Comparison of ENCODE assay signal across 8 mouse cellular contexts in the genomic region with DNA sequence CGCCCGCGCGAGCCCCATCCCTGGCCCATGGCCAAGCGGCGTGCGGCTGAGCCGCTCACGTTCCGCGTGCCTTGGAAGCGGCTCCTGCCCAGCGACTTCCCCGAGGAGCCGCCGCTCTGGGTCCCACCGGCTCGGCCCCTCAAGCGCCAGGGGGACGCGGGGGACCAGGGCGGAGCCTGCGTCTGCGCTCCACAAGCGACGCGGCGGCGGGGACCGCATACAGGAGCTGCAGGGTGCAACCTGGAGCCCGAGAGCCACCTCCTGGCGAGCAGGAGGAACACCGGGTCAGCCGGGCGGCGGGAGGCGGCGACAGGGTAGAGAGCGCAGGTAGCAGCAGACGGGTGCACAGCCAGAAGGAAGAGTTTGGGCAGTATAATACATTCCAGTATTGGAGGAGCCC. TPM values are rescaled to one million over a fixed set of nuclear protein-coding genes. Genes with fewer than 3 reads are reported as not detected.
A peak's percentile ranks its signal among the peaks of the same experiment; 100 is the strongest.
DNase-seq lines count a peak whose midpoint lies in the region; ATAC-seq and TF ChIP-seq lines count a peak whose summit lies in the region.

No protein-coding gene starts in this region.

- no peak for TF ChIP-seq POLR2A in ES-Bruce4 (IDR thresholded peaks at IDR 0.05; ENCODE audit: insufficient read depth, low read length)

- H3K27ac ChIP-seq in ES-Bruce4 (ENCODE audit: insufficient read depth, low read length): no peak overlapping the region
- H3K27ac ChIP-seq in forebrain, embryonic 14.5 days (ENCODE audit: low read depth, low read length): no peak overlapping the region
- no peak overlapping the region for H3K27ac ChIP-seq in liver, postnatal 0 days (ENCODE audit: low read depth)
- H3K27ac ChIP-seq in neural tube, embryonic 14.5 days (ENCODE audit: low read depth, low read length): no peak overlapping the region

- TF ChIP-seq CTCF in ES-Bruce4 (IDR thresholded peaks at IDR 0.05; ENCODE audit: low read depth, low read length): peak; percentile 68
- TF ChIP-seq CTCF in liver, postnatal 0 days (IDR thresholded peaks at IDR 0.05; ENCODE audit: low read depth): peak; percentile 87

- under 1% methylated on average over 40 of the region's 40 CpGs for WGBS in forebrain, embryonic 14.5 days
- WGBS in liver, postnatal 0 days (ENCODE audit: insufficient replicate concordance): 2% methylated on average over 40 of the region's 40 CpGs
- 1% methylated on average over 40 of the region's 40 CpGs for WGBS in neural tube, embryonic 14.5 days

- intact Hi-C loops in heart, postnatal 25 days (cut with DNase I): no loop called here

- H3K9ac ChIP-seq in ES-Bruce4 (ENCODE audit: low read depth, poor library complexity, severe bottlenecking): peak overlapping the region; percentile 34; the same call in 1 of the 2 replicates
- peak overlapping the region; percentile 63 for H3K9ac ChIP-seq in forebrain, embryonic 14.5 days (ENCODE audit: low read length)
- H3K9ac ChIP-seq in liver, postnatal 0 days (replicated peaks): peak overlapping the region; percentile 61
- H3K9ac ChIP-seq in neural tube, embryonic 14.5 days (replicated peaks; ENCODE audit: low read depth, low read length): peak overlapping the region; percentile 52

- no peaks in the 10 kb centered on the region for H3K36me3 ChIP-seq in ES-Bruce4 (ENCODE audit: control insufficient read depth, insufficient read depth, low read length, poor library complexity, severe bottlenecking)
- H3K36me3 ChIP-seq in forebrain, embryonic 14.5 days (ENCODE audit: control insufficient read depth, insufficient read depth, low read length): no peaks in the 10 kb centered on the region
- H3K36me3 ChIP-seq in liver, postnatal 0 days (replicated peaks; ENCODE audit: insufficient read depth, low read length): no peaks in the 10 kb centered on the region
- H3K36me3 ChIP-seq in neural tube, embryonic 14.5 days (ENCODE audit: control insufficient read depth, insufficient read depth, low read length): no peaks in the 10 kb centered on the region

- TF ChIP-seq EP300 in ES-Bruce4 (IDR thresholded peaks at IDR 0.05; ENCODE audit: insufficient read depth, low read depth, low read length): 0 out of 2 replicates have a peak, but pooled peaks have one; percentile 6
- TF ChIP-seq EP300 in liver, postnatal 0 days (IDR thresholded peaks at IDR 0.05; ENCODE audit: low read depth): no peak

- peak; percentile 97 for ATAC-seq in forebrain, embryonic 14.5 days
- peak; percentile 96 for ATAC-seq in liver, postnatal 0 days
- peak; percentile 95 for ATAC-seq in neural tube, embryonic 14.5 days (ENCODE audit: low read depth)

- no peaks in the 10 kb centered on the region for H3K9me3 ChIP-seq in ES-Bruce4 (replicated peaks; ENCODE audit: control insufficient read depth, insufficient read depth, low read length, poor library complexity, severe bottlenecking)
- H3K9me3 ChIP-seq in forebrain, embryonic 14.5 days (replicated peaks; ENCODE audit: control insufficient read depth, low read length): no peaks in the 10 kb centered on the region
- H3K9me3 ChIP-seq in liver, postnatal 0 days (ENCODE audit: low read length): no peaks in the 10 kb centered on the region
- no peaks in the 10 kb centered on the region for H3K9me3 ChIP-seq in neural tube, embryonic 14.5 days (ENCODE audit: control insufficient read depth, low read length)

- peak; percentile 55 for DNase-seq in cerebellum, adult 11 months
- DNase-seq in forebrain, embryonic 14.5 days (ENCODE audit: low spot score): peak; percentile 79
- peak; percentile 13 for DNase-seq in heart, postnatal 25 days (ENCODE audit: low spot score)
- peak; percentile 54 for DNase-seq in layer of hippocampus, adult 11-12 months (ENCODE audit: low spot score)
- peak; percentile 85 for DNase-seq in liver, postnatal 0 days
- DNase-seq in telencephalon, adult 2 months (ENCODE audit: low read depth, low spot score): peak; percentile 18

- H3K4me1 ChIP-seq in ES-Bruce4 (ENCODE audit: control insufficient read depth, insufficient read depth, low read length): no peaks in the 10 kb centered on the region
- no peaks in the 10 kb centered on the region for H3K4me1 ChIP-seq in forebrain, embryonic 14.5 days (ENCODE audit: control insufficient read depth, insufficient read depth, low read length)
- H3K4me1 ChIP-seq in liver, postnatal 0 days (ENCODE audit: insufficient read depth): no peaks in the 10 kb centered on the region
- H3K4me1 ChIP-seq in neural tube, embryonic 14.5 days (ENCODE audit: control insufficient read depth, insufficient read depth, low read length): no peaks in the 10 kb centered on the region

- peak overlapping the region; percentile 74 for H3K4me2 ChIP-seq in forebrain, embryonic 14.5 days (ENCODE audit: low read length)
- H3K4me2 ChIP-seq in liver, postnatal 0 days (ENCODE audit: low read depth, low read length): peak overlapping the region; percentile 83
- peak overlapping the region; percentile 68 for H3K4me2 ChIP-seq in neural tube, embryonic 14.5 days (ENCODE audit: low read depth, low read length)

- H3K4me3 ChIP-seq in ES-Bruce4 (ENCODE audit: low read depth, low read length): peak overlapping the region; percentile 59
- H3K4me3 ChIP-seq in forebrain, embryonic 14.5 days (ENCODE audit: low read depth, low read length): peak overlapping the region; percentile 42
- peak overlapping the region; percentile 58 for H3K4me3 ChIP-seq in liver, postnatal 0 days (ENCODE audit: low read depth, low read length)
- peak overlapping the region; percentile 37 for H3K4me3 ChIP-seq in neural tube, embryonic 14.5 days (ENCODE audit: low read depth, low read length)

- H3K27me3 ChIP-seq in ES-Bruce4 (ENCODE audit: control insufficient read depth, insufficient read depth, low read length, poor library complexity, severe bottlenecking): no peaks in the 10 kb centered on the region
- H3K27me3 ChIP-seq in forebrain, embryonic 14.5 days (replicated peaks; ENCODE audit: control insufficient read depth, insufficient read depth, low read length): 0 out of 2 replicates have a peak, but pooled peaks cover 6% of the 10 kb centered on the region
- peaks cover 17% of the 10 kb centered on the region; the same call in 1 of the 2 replicates for H3K27me3 ChIP-seq in liver, postnatal 0 days (ENCODE audit: insufficient read depth, low read length)
- no peaks in the 10 kb centered on the region for H3K27me3 ChIP-seq in neural tube, embryonic 14.5 days (ENCODE audit: control insufficient read depth, insufficient read depth, low read length)

RNA-seq across cellular contexts. Expression of a gene that starts 11.5 kb away (rescaled TPM):
- 0.64 TPM in 1 of 2 replicates, not detected in the other for polyA plus RNA-seq in ES-Bruce4 (2011; ENCODE audit: insufficient read depth, insufficient read length, low read depth, missing spikeins)
- not detected in 2 replicates for polyA plus RNA-seq in forebrain, embryonic 14.5 days (2014; fragmentation: Nextera tagmentation; extraction: Ambion mirVana)
- total RNA-seq in heart, postnatal 25 days (2021): not detected
- not detected in 2 replicates for polyA plus RNA-seq in liver, postnatal 0 days (2015; fragmentation: Nextera tagmentation; extraction: Ambion mirVana)
- polyA plus RNA-seq in neural tube, embryonic 14.5 days (2014; fragmentation: Nextera tagmentation; extraction: Ambion mirVana): 0.22 and 0.58 TPM in 2 replicates

RNA-seq across cellular contexts. Expression of a gene that starts 28.2 kb away (rescaled TPM):
- 3.1 and 3.3 TPM in 2 replicates for polyA plus RNA-seq in ES-Bruce4 (2011; ENCODE audit: insufficient read depth, insufficient read length, low read depth, missing spikeins)
- polyA plus RNA-seq in forebrain, embryonic 14.5 days (2014; fragmentation: Nextera tagmentation; extraction: Ambion mirVana): 22.7 and 27.0 TPM in 2 replicates
- total RNA-seq in heart, postnatal 25 days (2021): 1 to 10 TPM; 1.4 to 1.8 TPM
- polyA plus RNA-seq in liver, postnatal 0 days (2015; fragmentation: Nextera tagmentation; extraction: Ambion mirVana): not detected in 2 replicates
- polyA plus RNA-seq in neural tube, embryonic 14.5 days (2014; fragmentation: Nextera tagmentation; extraction: Ambion mirVana): 24.6 and 28.3 TPM in 2 replicates

RNA-seq across cellular contexts. Expression of a gene that starts 39.3 kb away (rescaled TPM):
- polyA plus RNA-seq in ES-Bruce4 (2011; ENCODE audit: insufficient read depth, insufficient read length, low read depth, missing spikeins): 16.3 and 17.1 TPM in 2 replicates
- 17.2 and 17.7 TPM in 2 replicates for polyA plus RNA-seq in forebrain, embryonic 14.5 days (2014; fragmentation: Nextera tagmentation; extraction: Ambion mirVana)
- 10 to 100 TPM; 11.4 to 11.5 TPM for total RNA-seq in heart, postnatal 25 days (2021)
- 3.6 and 3.9 TPM in 2 replicates for polyA plus RNA-seq in liver, postnatal 0 days (2015; fragmentation: Nextera tagmentation; extraction: Ambion mirVana)
- polyA plus RNA-seq in neural tube, embryonic 14.5 days (2014; fragmentation: Nextera tagmentation; extraction: Ambion mirVana): 22.6 and 25.3 TPM in 2 replicates

Comparison
In these comparisons a context has a peak if more than half of its experiments do, and no peak if none do; other contexts are left out.
1. DNase-seq: peak in every context shown above with its lines; median percentile 85 in liver, postnatal 0 days; 79 in forebrain, embryonic 14.5 days; 55 in cerebellum, adult 11 months; 54 in layer of hippocampus, adult 11-12 months; 18 in telencephalon, adult 2 months; 13 in heart, postnatal 25 days.